Mouse (Mus musculus) urinary bladder, postnatal 14 days (tissue): ENCODE data around the gene Zp1.

Source experiments
- DNase-seq: peaks from one replicate; pipeline ENCODE4 v3.0.0; 2021; ENCODE audit warnings: low spot score

Gene Zp1

GRCm38 (mm10) chr19:10920532-10920931, at the start of gene Zp1:
Gene Zp1 (minus strand): TSS chr19:10920632.
- no peak for DNase-seq

GRCm38 (mm10) chr19:10968578-10968977, 48.1 kb upstream of the Zp1 start:
- DNase-seq, result no peak

GRCm38 (mm10) chr19:10965721-10966120, 45.3 kb upstream of the Zp1 start:
- DNase-seq, result no peak

GRCm38 (mm10) chr19:10959978-10960346, 39.5 kb upstream of the Zp1 start:
- no peak for DNase-seq

GRCm38 (mm10) chr19:10959085-10959977, 38.9 kb upstream of the Zp1 start:
- peak; percentile 59 for DNase-seq

GRCm38 (mm10) chr19:10952021-10952939, 31.8 kb upstream of the Zp1 start:
- peak; percentile 21 for DNase-seq

- DNase-seq, result no peak
Observed at GRCm38 (mm10) chr19:10949558-10949957, 29.1 kb upstream of the Zp1 start.

GRCm38 (mm10) chr19:10949112-10949511, 28.7 kb upstream of the Zp1 start, which contains the start of gene Ccdc86:
Gene Ccdc86 (minus strand): TSS chr19:10949266.
- DNase-seq, result peak; percentile 97

GRCm38 (mm10) chr19:10948416-10948815, 28.0 kb upstream of the Zp1 start:
- no peak for DNase-seq

GRCm38 (mm10) chr19:10947219-10947618, 26.8 kb upstream of the Zp1 start:
- no peak for DNase-seq

- DNase-seq, result no peak
Observed at GRCm38 (mm10) chr19:10946506-10946905, 26.1 kb upstream of the Zp1 start.

- DNase-seq, result no peak
Observed at GRCm38 (mm10) chr19:10943955-10944354, 23.5 kb upstream of the Zp1 start.

GRCm38 (mm10) chr19:10940801-10941457, 20.5 kb upstream of the Zp1 start:
- no peak for DNase-seq

- DNase-seq, result peak; percentile 78
Observed at GRCm38 (mm10) chr19:10940097-10940800, 19.8 kb upstream of the Zp1 start.

GRCm38 (mm10) chr19:10938771-10939170, 18.3 kb upstream of the Zp1 start:
- DNase-seq, result no peak

- DNase-seq, result no peak
Observed at GRCm38 (mm10) chr19:10937110-10937563, 16.7 kb upstream of the Zp1 start, which contains the start of gene Ptgdr2. Gene Ptgdr2 (plus strand): TSS chr19:10937160.

- no peak for DNase-seq
Observed at GRCm38 (mm10) chr19:10936077-10936476, 15.6 kb upstream of the Zp1 start.

- no peak for DNase-seq
Observed at GRCm38 (mm10) chr19:10935029-10935428, 14.6 kb upstream of the Zp1 start.

- no peak for DNase-seq
Observed at GRCm38 (mm10) chr19:10930641-10931040, 10.2 kb upstream of the Zp1 start.

- no peak for DNase-seq
Observed at GRCm38 (mm10) chr19:10926666-10927065, 6.2 kb upstream of the Zp1 start.

- DNase-seq, result no peak
Observed at GRCm38 (mm10) chr19:10926123-10926621, 5.7 kb upstream of the Zp1 start.
